Mouse (Mus musculus) frontal cortex, adult (tissue): Measurements from ENCODE around the gene Epb41l5.

Experiments
- ATAC-seq: cut with Nextera tagmentation; 2 replicates; pipeline ENCODE4 v1.9.2; 2017; ENCODE audit warnings: mild to moderate bottlenecking, moderate library complexity, mixed read lengths; ENCODE audit not compliant: low TSS enrichment

The Epb41l5 gene

DNA sequence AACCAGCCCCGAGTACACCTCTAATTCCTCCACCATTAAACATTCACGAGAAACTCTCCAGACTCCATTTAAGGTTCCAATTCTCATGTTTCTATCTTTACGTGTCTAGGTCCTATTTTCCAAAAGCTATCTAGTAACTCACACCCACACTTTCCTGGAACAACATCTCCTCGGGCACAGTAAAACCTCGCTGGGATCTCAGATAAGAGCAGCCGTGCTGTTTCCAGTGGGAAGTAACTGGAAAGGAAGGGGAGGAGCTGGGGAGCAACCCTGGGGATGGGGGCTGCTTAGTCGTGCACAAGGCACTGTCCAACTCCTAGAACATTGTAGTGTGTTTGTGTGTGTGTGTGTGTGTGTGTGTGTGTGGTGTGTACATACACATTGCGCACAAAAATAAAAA, 146.9 kb downstream of the Epb41l5 start:
- no peak for ATAC-seq

DNA sequence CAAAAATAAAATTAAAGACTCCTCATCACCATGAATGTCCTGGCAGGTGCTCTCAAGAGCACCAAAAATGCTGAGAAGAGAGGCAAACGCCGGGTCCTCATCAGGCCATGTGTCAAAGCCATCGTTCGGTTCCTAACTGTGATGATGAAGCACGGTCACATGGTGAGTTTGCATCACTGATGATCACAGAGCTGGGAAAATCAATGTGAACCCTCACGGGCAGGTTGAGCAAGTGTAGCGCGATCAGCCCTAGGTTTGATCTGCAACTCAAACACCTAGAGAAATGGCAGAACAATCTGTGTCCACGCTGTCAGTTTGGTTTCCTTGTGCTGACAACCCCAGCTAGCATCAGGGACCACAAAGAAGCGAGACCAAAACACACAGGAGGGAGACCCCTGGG, 149.3 kb downstream of the Epb41l5 start:
- no peak for ATAC-seq

DNA sequence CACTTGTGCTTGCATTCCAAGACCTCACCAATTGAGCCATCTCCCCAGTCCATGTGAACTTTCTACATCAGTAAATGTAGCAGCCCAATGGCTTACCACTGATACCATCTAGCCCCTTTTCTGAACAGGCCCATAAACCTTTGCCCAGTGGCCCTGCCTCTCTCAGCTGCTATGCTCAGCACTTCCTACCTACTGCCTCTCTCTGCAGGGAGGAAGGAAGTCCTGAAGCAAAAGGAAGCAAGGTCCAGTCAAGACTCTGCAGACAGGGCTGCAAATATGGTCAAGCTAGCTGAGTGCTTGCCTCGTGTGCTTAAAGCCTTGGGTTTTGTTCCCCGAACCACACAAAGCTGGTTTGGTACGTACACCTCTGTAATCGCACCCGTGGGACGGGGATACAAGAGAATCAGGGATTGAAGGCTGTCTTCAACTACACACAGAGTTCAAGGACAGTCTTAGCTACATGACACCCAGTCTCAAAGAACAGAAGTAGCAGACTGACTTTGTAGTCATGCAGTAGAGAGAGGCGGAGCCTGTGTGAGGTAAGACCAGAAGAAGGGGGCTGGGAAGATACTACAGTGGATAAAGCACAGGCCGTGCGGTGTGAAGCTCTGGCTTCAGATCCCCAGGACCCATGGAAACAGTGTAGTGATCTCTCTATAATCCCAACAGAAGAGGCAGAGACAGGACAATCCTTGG, 150.1 kb downstream of the Epb41l5 start:
- no peak for ATAC-seq

DNA sequence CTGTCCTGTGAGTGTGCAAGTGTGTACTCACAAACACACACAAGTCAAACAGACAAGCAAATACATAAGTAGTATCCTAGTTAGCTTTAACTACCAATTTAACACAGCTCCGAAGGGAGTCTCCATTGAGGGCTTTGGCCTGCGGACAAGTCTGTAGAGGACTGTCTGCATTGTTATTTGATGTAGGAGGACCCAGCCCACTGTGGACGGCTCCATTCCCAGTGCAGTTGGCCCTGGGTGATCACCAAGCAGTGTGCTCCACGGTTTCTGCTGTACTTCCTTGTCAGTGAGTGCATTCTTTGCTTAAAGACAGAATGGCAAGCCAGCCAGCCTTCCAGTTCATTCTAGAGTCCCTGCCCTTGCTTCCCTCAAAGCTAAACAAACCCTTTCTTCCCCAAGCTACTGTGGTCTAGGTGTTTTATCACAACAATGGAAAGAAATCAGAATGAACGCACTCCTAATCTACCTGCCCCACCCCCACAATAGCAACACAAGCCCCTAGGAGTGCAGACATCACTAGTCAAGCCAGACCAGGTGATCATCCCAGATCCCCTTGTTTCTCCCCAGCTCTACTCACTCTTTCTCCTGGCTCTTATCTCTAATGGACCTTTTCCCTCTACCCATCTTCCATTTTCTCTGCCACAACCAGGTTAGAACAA, 151.3 kb downstream of the Epb41l5 start:
- ATAC-seq = no peak

DNA sequence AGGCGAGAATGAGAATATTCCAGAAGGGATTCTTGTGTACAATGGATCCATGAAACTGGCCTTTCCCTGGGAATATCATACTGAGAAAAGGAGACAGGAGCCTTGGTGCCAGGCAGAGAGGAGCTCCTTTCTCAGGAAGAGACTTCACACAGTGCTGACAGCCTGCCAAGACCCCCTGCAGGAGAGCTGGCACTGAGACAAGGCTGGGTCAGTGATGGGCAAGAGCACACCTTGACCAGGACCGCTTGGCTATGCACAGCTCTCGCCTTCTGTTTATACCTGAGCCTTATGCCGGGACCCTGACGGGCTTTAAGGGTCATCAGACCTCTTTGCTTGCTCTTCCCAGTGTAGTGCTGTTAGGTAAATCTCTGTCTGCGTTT, 153.4 kb downstream of the Epb41l5 start:
- no peak for ATAC-seq
